In genomic region chr2:30445312-30445711, GRCm38 (mm10) we compare ENCODE assay signal across 9 mouse cellular contexts. TPM values are rescaled to one million over a fixed set of nuclear protein-coding genes. Genes with fewer than 3 reads are reported as not detected.
DNase-seq lines count a peak whose midpoint lies in the region; ATAC-seq and TF ChIP-seq lines count a peak whose summit lies in the region.
"Had no signal": no experiment of that assay in that cellular context is flagged by ENCODE, and none has a peak within 500 bp of the region (broad histone marks: within the 10 kb centered on the region; RNA-seq: fewer than 3 reads in every experiment).

No protein-coding gene starts in this region.

- peak; percentile 60 for DNase-seq in forebrain, embryonic 10.5 days (ENCODE audit: extremely low spot score, low spot score)
- DNase-seq in forebrain, postnatal 0 days = no peak
- DNase-seq in R1 (ENCODE audit: low read depth, low spot score) (peak; percentile 98), liver (peak; percentile 49)
- peak; percentile 64 for DNase-seq in heart, postnatal 10 days
- no peak for DNase-seq in thymus, postnatal 36 days
- no peak for DNase-seq in gastrocnemius, postnatal 14 days
- no peak for DNase-seq in c-Kit-positive CD71-positive TER-119-positive erythroid progenitor cells, embryonic 14.5 days (ENCODE audit: low spot score)

- no peak overlapping the region for H3K9ac ChIP-seq in forebrain, postnatal 0 days
- H3K9ac ChIP-seq: hindbrain, embryonic 15.5 days had no signal

- intact Hi-C loops in heart, postnatal 10 days (cut with DNase I) = no loop called here
- intact Hi-C loops in gastrocnemius, postnatal 14 days (cut with DNase I; ENCODE audit: low total_unique reads) = no loop called here

- H3K9me3 ChIP-seq in forebrain, embryonic 10.5 days = peaks cover 11% of the 10 kb centered on the region
- no peaks in the 10 kb centered on the region for H3K9me3 ChIP-seq in forebrain, postnatal 0 days (ENCODE audit: low read length)
- H3K9me3 ChIP-seq: hindbrain, embryonic 15.5 days had no signal

- no peak for TF ChIP-seq CTCF in forebrain, postnatal 0 days (IDR thresholded peaks at IDR 0.05; ENCODE audit: low read depth)

- H3K36me3 ChIP-seq in forebrain, embryonic 10.5 days (replicated peaks) = peaks cover 81% of the 10 kb centered on the region
- H3K36me3 ChIP-seq in forebrain, postnatal 0 days (ENCODE audit: insufficient read depth) = peaks cover 46% of the 10 kb centered on the region

- H3K27me3 ChIP-seq in forebrain, embryonic 10.5 days (ENCODE audit: poor library complexity, severe bottlenecking) = no peaks in the 10 kb centered on the region
- no peaks in the 10 kb centered on the region for H3K27me3 ChIP-seq in forebrain, postnatal 0 days (ENCODE audit: insufficient read depth, low read length)
- H3K27me3 ChIP-seq: hindbrain, embryonic 15.5 days had no signal

- H3K4me1 ChIP-seq in forebrain, embryonic 10.5 days = peaks cover 73% of the 10 kb centered on the region
- peaks cover 19% of the 10 kb centered on the region for H3K4me1 ChIP-seq in forebrain, postnatal 0 days (ENCODE audit: insufficient read depth)

- no peak overlapping the region for H3K4me2 ChIP-seq in forebrain, postnatal 0 days (ENCODE audit: low read depth)
- H3K4me2 ChIP-seq: hindbrain, embryonic 15.5 days had no signal

- WGBS in forebrain, embryonic 10.5 days = 18% methylated on average over 2 of the region's 2 CpGs
- 63% methylated on average over 2 of the region's 2 CpGs for WGBS in forebrain, postnatal 0 days

- peak overlapping the region; percentile 97 for H3K27ac ChIP-seq in forebrain, embryonic 10.5 days
- H3K27ac ChIP-seq in forebrain, postnatal 0 days (ENCODE audit: low read depth, low read length) = no peak overlapping the region
- H3K27ac ChIP-seq: hindbrain, embryonic 15.5 days had no signal

- peak overlapping the region; percentile 22 for H3K4me3 ChIP-seq in forebrain, embryonic 10.5 days
- no peak overlapping the region for H3K4me3 ChIP-seq in forebrain, postnatal 0 days (ENCODE audit: low read depth, low read length)
- H3K4me3 ChIP-seq: hindbrain, embryonic 15.5 days had no signal

- ATAC-seq in forebrain, postnatal 0 days = no peak

RNA-seq across cellular contexts. Expression of gene Ier5l, which starts 28.7 kb away (rescaled TPM):
- polyA plus RNA-seq in forebrain, embryonic 10.5 days (2016; fragmentation: Nextera tagmentation; extraction: Ambion mirVana) = 1.6 and 2.0 TPM in 2 replicates
- 17.7 and 19.9 TPM in 2 replicates for total RNA-seq in forebrain, postnatal 0 days (2014; rRNA removed)
- 4.0 and 6.2 TPM in 2 replicates for polyA plus RNA-seq in forebrain, postnatal 0 days (2015; fragmentation: Nextera tagmentation; extraction: Ambion mirVana)
- 10 to 100 TPM in 1 of 2 experiments, 1 to 10 TPM in 1; 9.5 to 12.2 TPM for total RNA-seq in heart, postnatal 10 days (2021)
- total RNA-seq in gastrocnemius, postnatal 14 days (2021) = 1 to 10 TPM; 3.5 to 4.2 TPM

RNA-seq across cellular contexts. Expression of gene Ptpa, which starts 29.5 kb away (rescaled TPM):
- 149 and 165 TPM in 2 replicates for polyA plus RNA-seq in forebrain, embryonic 10.5 days (2016; fragmentation: Nextera tagmentation; extraction: Ambion mirVana)
- total RNA-seq in forebrain, postnatal 0 days (2014; rRNA removed) = 129 and 132 TPM in 2 replicates
- 143 and 148 TPM in 2 replicates for polyA plus RNA-seq in forebrain, postnatal 0 days (2015; fragmentation: Nextera tagmentation; extraction: Ambion mirVana)
- 100 to 1,000 TPM; 125 to 133 TPM for total RNA-seq in heart, postnatal 10 days (2021)
- 10 to 100 TPM; 71.1 to 80.7 TPM for total RNA-seq in gastrocnemius, postnatal 14 days (2021)

RNA-seq across cellular contexts. Expression of gene Crat, which starts 29.7 kb away (rescaled TPM):
- 23.2 and 23.6 TPM in 2 replicates for polyA plus RNA-seq in forebrain, embryonic 10.5 days (2016; fragmentation: Nextera tagmentation; extraction: Ambion mirVana)
- total RNA-seq in forebrain, postnatal 0 days (2014; rRNA removed) = 28.0 and 33.6 TPM in 2 replicates
- polyA plus RNA-seq in forebrain, postnatal 0 days (2015; fragmentation: Nextera tagmentation; extraction: Ambion mirVana) = 20.7 and 24.0 TPM in 2 replicates
- total RNA-seq in heart, postnatal 10 days (2021) = 100 to 1,000 TPM; 448 to 485 TPM
- 100 to 1,000 TPM; 251 to 325 TPM for total RNA-seq in gastrocnemius, postnatal 14 days (2021)

RNA-seq across cellular contexts. Expression of gene Dolpp1, which starts 53.3 kb away (rescaled TPM):
- 54.8 and 60.1 TPM in 2 replicates for polyA plus RNA-seq in forebrain, embryonic 10.5 days (2016; fragmentation: Nextera tagmentation; extraction: Ambion mirVana)
- total RNA-seq in forebrain, postnatal 0 days (2014; rRNA removed) = 52.2 and 92.4 TPM in 2 replicates
- 40.1 and 44.7 TPM in 2 replicates for polyA plus RNA-seq in forebrain, postnatal 0 days (2015; fragmentation: Nextera tagmentation; extraction: Ambion mirVana)
- 10 to 100 TPM; 11.6 to 14.7 TPM for total RNA-seq in heart, postnatal 10 days (2021)
- total RNA-seq in gastrocnemius, postnatal 14 days (2021) = 1 to 10 TPM; 7.0 to 7.3 TPM

Comparison
In these comparisons a context has a peak if more than half of its experiments do, and no peak if none do; other contexts are left out.
1. DNase-seq: peak in forebrain, embryonic 10.5 days (single experiment), R1 (single experiment), heart, postnatal 10 days (2 of 2) and liver (single experiment); none in forebrain, postnatal 0 days (single experiment), thymus, postnatal 36 days (0 of 2), gastrocnemius, postnatal 14 days (single experiment) and c-Kit-positive CD71-positive TER-119-positive erythroid progenitor cells, embryonic 14.5 days (single experiment).